Mouse (Mus musculus) retina, postnatal 1 day (tissue): ENCODE results near the gene Sytl3.
A peak's percentile ranks its signal among the peaks of the same experiment; 100 is the strongest.

Source experiments
- DNase-seq: peaks from one replicate; pipeline ENCODE4 v3.0.0-alpha.2; 2012

Gene Sytl3

DNA sequence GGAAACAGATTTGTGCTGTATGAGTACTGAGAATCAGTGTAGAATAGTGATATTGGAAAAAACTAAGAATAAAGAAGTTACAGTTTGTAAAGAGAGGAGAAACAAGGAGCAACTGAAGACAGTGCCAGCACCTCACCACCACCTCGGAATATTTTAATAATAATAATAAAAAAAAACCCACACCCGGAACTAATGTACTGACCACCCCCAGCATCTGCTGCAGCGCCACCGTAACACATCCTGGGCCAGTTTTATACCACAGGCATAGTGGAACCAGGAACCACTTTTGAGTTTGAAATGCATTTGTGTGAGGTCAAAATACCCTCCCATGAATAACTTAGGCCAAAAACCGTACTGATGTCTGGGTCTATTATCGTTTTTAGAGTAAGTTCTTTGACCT lies 122.4 kb downstream of the Sytl3 start:
- no peak for DNase-seq

DNA sequence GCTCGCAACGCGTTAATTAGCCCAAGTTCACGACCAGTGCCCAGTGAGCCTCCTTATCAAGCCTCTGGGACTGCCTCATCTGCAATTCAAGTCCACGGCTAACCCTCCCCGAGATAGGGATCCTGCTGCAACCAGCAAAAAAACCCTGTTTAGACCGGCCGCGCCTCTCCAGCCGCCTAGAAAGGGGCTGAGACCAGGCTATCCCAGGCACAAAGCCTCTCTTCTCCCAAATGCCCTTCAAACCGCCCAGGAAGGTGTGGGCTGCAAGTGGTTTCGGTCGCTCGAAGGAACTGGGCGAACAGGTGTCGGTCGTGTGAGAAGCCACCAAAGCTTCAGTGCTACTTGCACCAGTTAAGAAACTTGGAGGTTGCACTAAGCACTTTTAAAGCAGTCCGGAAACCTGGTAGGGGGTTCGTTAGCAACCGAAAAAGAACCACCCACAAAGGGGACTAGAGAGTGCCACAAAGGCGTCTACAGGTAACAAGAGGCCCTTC lies 123.2 kb downstream of the Sytl3 start:
- peak; percentile 37 for DNase-seq

GRCm38 (mm10) chr17:6782611-6783005 lies 123.7 kb downstream of the Sytl3 start, which contains the start of gene Ezr:
TSS of gene Ezr (minus strand) at chr17:6782784.
- DNase-seq = peak; percentile 87

DNA sequence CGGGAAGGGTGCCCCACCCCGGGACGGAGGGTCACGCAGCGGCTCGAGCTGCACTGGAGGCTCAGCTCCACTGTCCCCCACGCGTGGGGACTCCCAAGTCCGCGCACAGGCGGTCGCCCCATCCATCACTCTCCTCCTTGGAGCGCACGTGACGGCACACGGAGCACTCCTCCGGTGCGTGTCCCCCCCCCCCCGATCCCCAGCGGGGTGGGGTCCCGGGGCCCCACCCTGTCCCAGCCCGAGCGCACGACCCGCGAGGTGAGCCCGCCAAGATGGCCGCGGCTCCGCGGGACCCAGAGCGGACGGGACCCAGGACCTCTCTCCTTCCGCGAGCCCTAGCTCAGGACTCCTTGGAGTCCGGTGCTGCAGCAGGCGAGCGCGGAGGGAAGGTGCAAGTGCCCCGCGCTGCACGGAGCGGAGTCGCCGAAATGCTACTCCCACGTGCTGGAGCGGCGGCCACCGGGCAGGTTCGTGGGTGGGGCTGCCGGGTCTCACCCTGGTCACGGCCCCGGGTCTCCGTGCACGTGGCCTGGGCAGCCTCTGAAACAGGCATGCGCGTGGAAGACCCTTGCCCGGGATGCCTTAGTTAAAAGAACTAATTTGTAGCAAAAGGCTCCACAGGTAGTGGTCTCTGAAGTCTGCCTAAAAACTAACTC lies 124.2 kb downstream of the Sytl3 start:
- peak; percentile 75 for DNase-seq

- DNase-seq = peak; percentile 61
Observed at GRCm38 (mm10) chr17:6783756-6784357, 125.0 kb downstream of the Sytl3 start.

DNA sequence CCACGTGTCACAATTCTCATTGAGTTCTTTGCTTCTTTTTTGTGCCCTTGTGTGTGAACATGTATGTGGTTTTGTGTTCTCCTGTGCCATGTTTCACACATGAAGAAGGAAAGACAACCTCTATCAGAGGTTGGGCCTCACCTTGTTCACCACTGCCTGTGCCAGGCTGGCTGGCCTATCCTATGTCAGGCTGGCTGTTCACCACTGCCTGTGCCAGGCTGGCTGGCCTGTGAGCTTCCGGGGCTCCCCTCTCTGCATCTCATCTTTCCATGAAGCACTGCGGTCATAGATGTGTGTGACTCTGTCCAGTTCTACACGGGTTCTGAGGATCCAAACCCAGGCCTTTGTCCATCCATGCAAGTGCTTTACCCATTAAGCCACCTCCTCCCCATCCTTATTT lies 128.3 kb downstream of the Sytl3 start:
- DNase-seq = no peak
